Mouse (Mus musculus): ENCODE results near the gene Hkdc1.

- TF ChIP-seq POLR2A (IDR thresholded peaks at IDR 0.05; ENCODE audit: insufficient read length, low read depth) (no peak), MYOD1 (IDR thresholded peaks at IDR 0.05; ENCODE audit: control insufficient read depth in 1 of 3, insufficient read length in 2 of 3, low read depth in 2 of 3) (no peak), REST (IDR thresholded peaks at IDR 0.05; ENCODE audit: insufficient read depth, insufficient read length) (no peak), TCF12 (IDR thresholded peaks at IDR 0.05; ENCODE audit: insufficient read depth, poor library complexity, severe bottlenecking) (no peak), MAX (IDR thresholded peaks at IDR 0.05; ENCODE audit: low read depth) (no peak), POLR2AphosphoS2 (IDR thresholded peaks at IDR 0.05; ENCODE audit: insufficient read length, low read depth) (no peak), USF1 (IDR thresholded peaks at IDR 0.05; ENCODE audit: low read depth) (no peak), CEBPB (IDR thresholded peaks at IDR 0.05; ENCODE audit: insufficient read depth, poor library complexity, severe bottlenecking) (no peak), SRF (IDR thresholded peaks at IDR 0.05; ENCODE audit: control insufficient read depth, insufficient read length, low read depth) (no peak)
Measured at GRCm38 (mm10) chr10:62420399-62420798, 1.9 kb downstream of the Hkdc1 start.
